Mouse (Mus musculus) intestine, embryonic 15.5 days (tissue): Measurements from ENCODE around the gene Baat. TPM values are rescaled to one million over a fixed set of nuclear protein-coding genes. Genes with fewer than 3 reads are reported as not detected.
"Not testable (repeated sequence)": the region's sequence is repeated elsewhere in the genome, so short reads cannot be mapped to it uniquely, and the experiment has no call there.

Experiments
- ATAC-seq: fragments of 200-750 bp; cut with Nextera tagmentation; 2 replicates; pipeline ENCODE4 v1.8.0; 2017; ENCODE audit warnings: moderate TSS enrichment, moderate library complexity
- H3K27ac ChIP-seq: fragments of 300-500 bp; sonication (generic); 2 replicates; pipeline ENCODE4 v1.5.1; 2015; ENCODE audit warnings: mild to moderate bottlenecking, inconsistent platforms
- H3K27me3 ChIP-seq: fragments of 300-500 bp; sonication (generic); replicated peaks from 2 replicates; pipeline ENCODE4 v1.6.1; 2015; ENCODE audit warnings: inconsistent platforms
- H3K36me3 ChIP-seq: fragments of 300-500 bp; sonication (generic); 2 replicates; pipeline ENCODE4 v1.6.1; 2015; ENCODE audit warnings: inconsistent platforms
- H3K4me1 ChIP-seq: fragments of 300-500 bp; sonication (generic); replicated peaks from 2 replicates; pipeline ENCODE4 v1.6.1; 2015; ENCODE audit warnings: inconsistent platforms
- H3K4me2 ChIP-seq: fragments of 300-500 bp; sonication (generic); replicated peaks from 2 replicates; pipeline ENCODE4 v1.6.1; 2015; ENCODE audit warnings: mild to moderate bottlenecking, inconsistent platforms
- H3K4me3 ChIP-seq: fragments of 300-500 bp; sonication (generic); replicated peaks from 2 replicates; pipeline ENCODE4 v1.5.1; 2015; ENCODE audit warnings: inconsistent platforms
- H3K9ac ChIP-seq: fragments of 300-500 bp; sonication (generic); 2 replicates; pipeline ENCODE4 v1.6.1; 2015; ENCODE audit warnings: inconsistent platforms
- H3K9me3 ChIP-seq: fragments of 300-500 bp; sonication (generic); 2 replicates; pipeline ENCODE4 v1.6.1; 2016; ENCODE audit warnings: inconsistent platforms
- WGBS: fragments of 180-500 bp; shearing (Covaris S2); methylation state at CpG from one replicate; pipeline ENCODE4 v1.1.7; 2015; 5-methylcytosine and 5-hydroxymethylcytosine counted together
- polyA plus RNA-seq: library from polyadenylated mRNA; unstranded; fragments of >200 nt; fragmentation: Nextera tagmentation; extraction: Ambion mirVana; gene quantifications from 2 replicates; pipeline ENCODE4 v1.2.1, GENCODE M21; 2015

The Baat gene
- polyA plus RNA-seq, 1 experiment from 2014 or later: 0.44 TPM

DNA sequence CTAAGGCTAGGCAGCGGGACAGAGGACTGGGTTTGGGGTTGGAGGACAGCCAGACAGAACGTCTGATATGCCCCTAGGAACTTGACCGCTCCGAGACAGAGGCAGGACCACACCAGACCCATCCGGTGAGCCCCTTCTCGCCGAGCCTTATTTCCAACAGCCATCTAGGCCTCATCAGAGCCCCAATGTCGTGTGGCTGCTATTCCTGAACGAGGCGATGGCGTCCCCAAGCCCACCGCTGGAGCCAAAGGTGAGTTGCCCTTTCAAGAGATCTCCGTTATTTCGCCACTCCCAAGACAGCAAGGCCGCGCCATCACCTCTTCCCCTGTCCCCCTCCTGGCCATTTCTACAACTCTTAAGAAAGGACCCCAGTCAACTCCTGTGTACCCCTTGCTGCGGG lies 15.0 kb upstream of the Baat start:
- WGBS: under 1% methylated on average over 17 of the region's 17 CpGs
- H3K9ac ChIP-seq: peak overlapping the region; percentile 67
- H3K27me3 ChIP-seq: no peaks in the 10 kb centered on the region
- H3K9me3 ChIP-seq: no peaks in the 10 kb centered on the region
- peak; percentile 70 for ATAC-seq
- no peaks in the 10 kb centered on the region for H3K36me3 ChIP-seq
- H3K27ac ChIP-seq: 0 out of 2 replicates have a peak overlapping the region, but pooled peaks have one; percentile 6
- peak overlapping the region; percentile 74 for H3K4me2 ChIP-seq
- H3K4me3 ChIP-seq: peak overlapping the region; percentile 66
- H3K4me1 ChIP-seq: peaks cover 8% of the 10 kb centered on the region

- H3K9me3 ChIP-seq: no peaks in the 10 kb centered on the region
- H3K4me3 ChIP-seq: peak within 1 kb of the TSS; percentile 66
- peak within 1 kb of the TSS; percentile 73 for H3K9ac ChIP-seq
- H3K4me1 ChIP-seq: peaks cover 8% of the 10 kb centered on the region
- no peaks in the 10 kb centered on the region for H3K27me3 ChIP-seq
- H3K36me3 ChIP-seq: no peaks in the 10 kb centered on the region
- under 1% methylated on average over 41 of the region's 41 CpGs for WGBS
- H3K27ac ChIP-seq: peak within 1 kb of the TSS; percentile 48
- ATAC-seq: peak; percentile 100
- peak within 1 kb of the TSS; percentile 74 for H3K4me2 ChIP-seq
Observed at GRCm38 (mm10) chr4:49520572-49521340, 14.4 kb upstream of the Baat start, which contains the start of the genes Mrpl50 and Zfp189. TSS of gene Mrpl50 (minus strand) at chr4:49521093. TSS of gene Zfp189 (plus strand) at chr4:49521176.

DNA sequence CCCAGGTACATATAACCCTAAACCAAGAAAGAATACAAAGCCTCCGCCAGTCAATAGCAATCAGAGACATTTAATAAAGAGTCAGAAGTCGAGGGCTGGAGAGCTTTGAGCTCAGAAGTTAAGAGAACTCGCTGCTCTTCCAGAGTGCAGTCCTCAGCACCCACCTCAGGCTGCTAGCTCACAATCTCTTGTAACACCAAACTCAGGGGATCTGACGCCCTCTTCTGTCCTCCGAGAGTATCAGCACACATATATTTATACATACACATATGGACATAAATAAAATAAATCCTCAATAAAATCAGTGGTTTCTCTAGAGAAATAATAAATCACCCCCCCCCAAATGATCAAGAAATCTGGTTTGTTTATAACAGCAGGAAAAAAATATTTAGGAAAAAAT lies 13.1 kb upstream of the Baat start:
- Histone ChIP-seq H3K4me1 (peaks cover 8% of the 10 kb centered on the region), H3K4me2 (peak overlapping the region; percentile 24; the same call in 1 of the 2 replicates), H3K27ac (no peak overlapping the region), H3K27me3 (no peaks in the 10 kb centered on the region), H3K9me3 (no peaks in the 10 kb centered on the region), H3K4me3 (no peak overlapping the region), H3K36me3 (no peaks in the 10 kb centered on the region), H3K9ac (no peak overlapping the region)
- WGBS: 80% methylated on average over 5 of the region's 5 CpGs
- ATAC-seq: no peak

DNA sequence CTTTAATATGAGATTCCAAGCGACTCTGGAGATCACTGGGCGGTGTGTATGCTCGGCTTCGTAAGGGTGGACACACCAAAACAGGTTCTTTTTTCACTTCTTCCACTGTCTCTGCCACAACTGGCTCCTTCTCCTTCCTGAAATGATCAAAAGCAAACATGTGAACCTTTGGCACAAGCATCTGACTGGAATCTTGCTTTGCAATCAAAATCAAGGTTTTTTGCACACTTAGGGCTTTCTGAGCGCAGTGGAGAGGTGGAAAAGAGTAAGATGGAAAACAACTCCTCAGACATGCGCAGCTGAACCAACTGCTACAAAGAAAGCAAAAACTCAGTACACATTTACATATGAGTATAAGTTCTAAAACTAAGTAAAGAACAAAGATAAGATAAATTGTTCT lies 8.1 kb upstream of the Baat start:
- H3K4me2 ChIP-seq: no peak overlapping the region
- no peaks in the 10 kb centered on the region for H3K9me3 ChIP-seq
- peaks cover 2% of the 10 kb centered on the region for H3K4me1 ChIP-seq
- no peak overlapping the region for H3K4me3 ChIP-seq
- H3K9ac ChIP-seq: no peak overlapping the region
- no peaks in the 10 kb centered on the region for H3K27me3 ChIP-seq
- peaks cover 5% of the 10 kb centered on the region for H3K36me3 ChIP-seq
- 98% methylated on average over 6 of the region's 6 CpGs for WGBS
- H3K27ac ChIP-seq: no peak overlapping the region
- no peak for ATAC-seq

GRCm38 (mm10) chr4:49512636-49513035 lies 6.3 kb upstream of the Baat start:
- H3K27ac ChIP-seq: no peak overlapping the region
- no peak overlapping the region for H3K4me3 ChIP-seq
- no peaks in the 10 kb centered on the region for H3K4me1 ChIP-seq
- no peak for ATAC-seq
- peaks cover 5% of the 10 kb centered on the region for H3K36me3 ChIP-seq
- H3K9ac ChIP-seq: no peak overlapping the region
- no peaks in the 10 kb centered on the region for H3K9me3 ChIP-seq
- WGBS: 94% methylated on average over 4 of the region's 4 CpGs
- no peaks in the 10 kb centered on the region for H3K27me3 ChIP-seq
- H3K4me2 ChIP-seq: no peak overlapping the region

DNA sequence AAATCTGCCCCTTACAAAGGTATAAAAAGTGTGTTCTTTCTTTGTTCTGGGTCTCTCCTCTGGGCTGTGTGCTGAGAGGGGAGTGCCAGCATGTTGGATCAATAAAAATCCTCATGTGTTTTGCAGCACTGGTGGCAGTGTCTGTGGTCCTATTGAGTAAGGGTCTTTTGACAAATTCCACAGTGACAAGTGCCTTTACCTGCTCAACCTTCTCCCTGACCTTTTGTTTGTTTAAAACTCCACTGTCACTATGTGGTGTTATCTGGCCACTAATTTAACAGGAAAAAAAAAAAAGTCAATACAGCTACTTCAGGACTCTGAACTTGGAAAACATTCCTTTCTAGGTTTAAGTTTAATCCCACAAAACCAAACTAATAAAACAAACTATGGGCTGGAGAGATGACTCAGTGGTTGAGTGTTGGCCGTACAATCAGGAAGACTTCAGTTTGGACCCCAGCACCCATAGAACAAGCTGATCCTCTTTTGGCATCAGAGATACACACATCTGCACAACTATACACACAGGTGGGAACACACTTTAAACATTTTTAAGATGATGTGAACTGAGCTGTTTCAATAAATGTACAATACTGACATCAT lies 4.0 kb upstream of the Baat start:
- ATAC-seq: peak; percentile 50
- WGBS: 70% methylated on average over 1 of the region's 1 CpGs
- H3K27ac ChIP-seq: not testable (repeated sequence)

GRCm38 (mm10) chr4:49509183-49509582 lies 2.8 kb upstream of the Baat start:
- H3K4me2 ChIP-seq: no peak overlapping the region
- H3K27ac ChIP-seq: no peak overlapping the region
- no peaks in the 10 kb centered on the region for H3K27me3 ChIP-seq
- H3K4me1 ChIP-seq: peaks cover 5% of the 10 kb centered on the region
- no peak overlapping the region for H3K9ac ChIP-seq
- ATAC-seq: no peak
- peaks cover 5% of the 10 kb centered on the region for H3K36me3 ChIP-seq
- 64% methylated on average over 2 of the region's 2 CpGs for WGBS
- no peak overlapping the region for H3K4me3 ChIP-seq
- H3K9me3 ChIP-seq: no peaks in the 10 kb centered on the region

More for the DNA sequence above, 4.0 kb upstream of the Baat start:
- H3K4me1 ChIP-seq, H3K9me3 ChIP-seq, H3K4me2 ChIP-seq, H3K9ac ChIP-seq, H3K27me3 ChIP-seq, H3K4me3 ChIP-seq, H3K36me3 ChIP-seq: not testable (repeated sequence)

GRCm38 (mm10) chr4:49503563-49503962 lies 2.8 kb downstream of the Baat start:
- H3K4me1 ChIP-seq: peaks cover 5% of the 10 kb centered on the region
- no peak for ATAC-seq
- no peak overlapping the region for H3K4me3 ChIP-seq
- H3K9ac ChIP-seq: no peak overlapping the region
- H3K27ac ChIP-seq: no peak overlapping the region
- no peak overlapping the region for H3K4me2 ChIP-seq
- 86% methylated on average over 1 of the region's 1 CpGs for WGBS
- no peaks in the 10 kb centered on the region for H3K36me3 ChIP-seq
- H3K9me3 ChIP-seq: no peaks in the 10 kb centered on the region
- no peaks in the 10 kb centered on the region for H3K27me3 ChIP-seq

DNA sequence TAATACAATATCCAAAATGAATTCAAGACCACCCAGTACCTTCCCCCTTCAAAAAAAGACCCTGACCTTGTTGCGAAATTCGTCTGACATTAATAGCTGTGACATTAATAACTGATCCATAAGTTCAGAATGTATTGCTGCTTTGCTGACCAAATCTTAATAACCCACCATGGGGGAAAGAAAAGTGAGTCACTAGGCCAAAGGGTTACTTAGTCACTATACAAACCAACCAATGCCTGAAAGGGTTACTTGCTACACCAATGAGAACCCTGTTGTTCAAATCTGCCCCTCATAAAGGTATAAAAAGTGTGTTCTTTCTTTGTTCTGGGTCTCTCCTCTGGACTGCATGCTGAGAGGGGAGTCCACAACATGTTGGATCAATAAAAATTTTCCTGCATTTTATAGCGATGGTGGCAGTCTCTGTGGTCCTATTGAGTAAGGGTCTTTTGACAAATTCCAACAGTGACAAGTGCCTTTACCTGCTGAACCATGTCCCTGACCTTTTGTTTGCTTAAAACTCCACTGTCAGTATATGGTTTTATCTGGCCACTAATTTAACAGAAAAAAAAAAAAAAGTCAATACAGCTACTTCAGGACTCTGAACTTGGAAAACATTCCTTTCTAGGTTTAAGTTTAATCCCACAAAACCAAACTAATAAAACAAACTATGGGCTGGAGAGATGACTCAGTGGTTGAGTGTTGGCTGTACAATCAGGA lies 20.3 kb downstream of the Baat start:
- H3K4me3 ChIP-seq, H3K36me3 ChIP-seq, H3K27ac ChIP-seq, H3K4me1 ChIP-seq, H3K4me2 ChIP-seq, H3K27me3 ChIP-seq, H3K9ac ChIP-seq, H3K9me3 ChIP-seq: not testable (repeated sequence)
- ATAC-seq: peak; percentile 66
- 72% methylated on average over 3 of the region's 3 CpGs for WGBS

GRCm38 (mm10) chr4:49485442-49485841 lies 20.9 kb downstream of the Baat start:
- no peaks in the 10 kb centered on the region for H3K9me3 ChIP-seq
- H3K36me3 ChIP-seq: no peaks in the 10 kb centered on the region
- H3K9ac ChIP-seq: no peak overlapping the region
- peak; percentile 90 for ATAC-seq
- H3K27ac ChIP-seq: no peak overlapping the region
- H3K4me1 ChIP-seq: no peaks in the 10 kb centered on the region
- H3K4me3 ChIP-seq: no peak overlapping the region
- no peaks in the 10 kb centered on the region for H3K27me3 ChIP-seq
- no peak overlapping the region for H3K4me2 ChIP-seq

GRCm38 (mm10) chr4:49480896-49481295 lies 25.5 kb downstream of the Baat start:
- ATAC-seq: peak; percentile 89
- peak overlapping the region; percentile 74 for H3K27ac ChIP-seq
- no peaks in the 10 kb centered on the region for H3K27me3 ChIP-seq
- peak overlapping the region; percentile 26 for H3K4me3 ChIP-seq
- H3K9ac ChIP-seq: no peak overlapping the region
- H3K36me3 ChIP-seq: no peaks in the 10 kb centered on the region
- no peaks in the 10 kb centered on the region for H3K9me3 ChIP-seq
- 35% methylated on average over 3 of the region's 3 CpGs for WGBS
- peak overlapping the region; percentile 46 for H3K4me2 ChIP-seq
- H3K4me1 ChIP-seq: no peaks in the 10 kb centered on the region

GRCm38 (mm10) chr4:49480104-49480760 lies 26.1 kb downstream of the Baat start:
- Histone ChIP-seq H3K4me1 (no peaks in the 10 kb centered on the region), H3K36me3 (no peaks in the 10 kb centered on the region), H3K27me3 (no peaks in the 10 kb centered on the region), H3K27ac (peak overlapping the region; percentile 74), H3K9me3 (no peaks in the 10 kb centered on the region), H3K9ac (peak overlapping the region; percentile 22; the same call in 1 of the 2 replicates), H3K4me2 (peak overlapping the region; percentile 46), H3K4me3 (peak overlapping the region; percentile 26)
- 9% methylated on average over 21 of the region's 21 CpGs for WGBS
- peak; percentile 91 for ATAC-seq
